Mouse (Mus musculus) layer of hippocampus, adult 8-10 months (tissue): ENCODE results near the gene Tbc1d30. TPM values are rescaled to one million over a fixed set of nuclear protein-coding genes. Genes with fewer than 3 reads are reported as not detected.

Experiments
- DNase-seq, 2 experiments: peaks; one replicate each; pipeline ENCODE4 v3.0.0; 2022; ENCODE audit warnings: low spot score in 2 of 2
- total RNA-seq, 4 experiments: library from RNA; stranded (reverse); gene quantifications; 2 replicates each; pipeline ENCODE4 v1.2.4; 2022

The Tbc1d30 gene
- 10 to 100 TPM; 38.6 to 44.0 (median 40.6) TPM for total RNA-seq

DNA sequence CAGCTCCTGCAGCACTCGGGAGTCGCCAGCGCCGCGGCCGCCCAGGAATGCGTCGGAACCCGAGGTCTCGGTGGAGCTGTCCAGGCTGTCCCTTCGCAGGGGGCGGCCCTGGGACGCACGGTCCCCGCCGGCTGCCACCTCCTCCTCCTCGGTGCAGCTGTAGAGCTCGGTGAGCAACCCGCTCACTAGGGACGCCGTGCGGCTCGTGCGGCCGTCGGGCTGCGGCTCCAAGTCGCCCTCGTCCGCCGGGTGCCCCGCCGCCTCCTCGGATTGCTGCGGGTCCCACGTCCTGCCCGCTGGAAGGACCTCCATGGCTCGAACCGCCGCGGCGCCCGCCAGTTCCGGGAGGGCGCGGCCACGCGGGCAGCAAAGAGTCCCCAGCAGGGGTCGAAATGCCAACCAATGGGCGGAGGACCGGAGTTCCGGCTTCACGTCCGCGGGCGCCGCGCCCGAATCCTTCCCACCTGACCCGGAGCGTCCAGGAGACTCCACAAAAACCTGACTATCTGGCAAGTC lies at the start of gene Tbc1d30:
Gene Tbc1d30 (minus strand): TSS at position 213 of the 516 bp plus-strand sequence.
- no peak for DNase-seq

DNA sequence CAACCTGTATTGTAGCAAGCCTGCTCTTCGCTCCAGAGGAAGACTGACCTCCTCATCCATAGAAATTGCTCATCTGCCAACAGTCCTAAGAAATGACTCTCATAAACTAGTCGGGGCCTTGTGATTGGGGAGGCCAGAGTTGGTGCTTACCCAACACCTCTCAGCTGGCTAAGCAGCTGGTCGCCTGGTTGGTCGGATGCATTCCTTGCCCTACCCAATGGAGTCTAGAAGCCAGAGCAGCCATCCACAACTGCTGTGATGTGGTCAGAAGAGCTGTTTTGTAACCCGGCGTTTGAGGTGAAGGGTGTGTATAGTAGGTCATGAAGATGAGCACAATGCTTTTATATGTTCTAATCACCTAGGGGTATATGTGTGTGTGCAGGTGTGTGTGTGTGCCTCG lies 47.5 kb upstream of the Tbc1d30 start:
- no peak for DNase-seq

- DNase-seq = no peak
Measured at GRCm38 (mm10) chr10:121395542-121396176, 44.6 kb upstream of the Tbc1d30 start.

DNA sequence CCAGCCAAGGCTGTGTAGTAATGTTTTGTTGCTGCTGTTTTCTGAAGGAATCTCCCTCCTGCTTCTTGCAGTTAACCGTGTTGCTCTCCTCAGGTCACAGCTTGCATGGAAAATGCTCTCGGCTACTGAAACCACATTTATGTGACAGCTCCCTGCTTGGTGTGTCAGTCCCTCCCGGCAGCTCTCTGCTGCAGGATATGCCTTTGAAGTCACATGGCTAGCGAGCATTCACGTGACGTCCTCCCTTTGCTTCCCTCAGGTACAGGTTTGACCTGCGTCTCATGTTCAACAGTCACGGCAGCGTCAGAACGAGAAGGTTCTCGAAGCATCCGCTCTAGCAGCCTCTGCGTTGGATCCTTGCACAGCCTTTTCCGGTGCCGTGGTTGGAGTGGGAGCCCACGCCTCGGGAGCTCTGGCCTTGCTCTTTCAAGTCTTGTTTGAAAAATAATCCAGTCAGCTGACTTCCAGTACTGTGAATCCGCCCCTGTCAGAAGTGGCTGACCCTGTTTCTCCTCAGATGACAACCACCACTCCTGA lies 43.8 kb upstream of the Tbc1d30 start:
- no peak for DNase-seq

DNA sequence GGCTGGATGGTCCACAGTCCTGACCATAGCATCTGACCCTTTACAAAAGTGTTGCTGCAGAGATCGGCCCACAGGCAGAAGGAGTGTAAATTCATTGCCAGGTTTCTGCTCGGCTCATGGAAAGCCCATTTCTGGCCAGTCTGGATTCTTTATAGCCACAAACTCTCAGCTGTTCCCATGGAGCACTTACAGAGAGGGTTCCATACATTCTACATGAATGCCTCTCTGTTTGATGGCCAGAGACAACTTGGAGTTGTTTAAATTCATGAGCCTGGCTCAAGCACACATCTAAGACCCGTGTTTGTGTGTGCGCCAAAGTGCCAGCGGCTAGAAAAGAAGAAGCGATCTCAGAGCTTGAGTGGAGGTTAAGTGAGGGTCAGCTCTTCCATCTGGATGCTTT lies 43.2 kb upstream of the Tbc1d30 start:
- no peak for DNase-seq

DNA sequence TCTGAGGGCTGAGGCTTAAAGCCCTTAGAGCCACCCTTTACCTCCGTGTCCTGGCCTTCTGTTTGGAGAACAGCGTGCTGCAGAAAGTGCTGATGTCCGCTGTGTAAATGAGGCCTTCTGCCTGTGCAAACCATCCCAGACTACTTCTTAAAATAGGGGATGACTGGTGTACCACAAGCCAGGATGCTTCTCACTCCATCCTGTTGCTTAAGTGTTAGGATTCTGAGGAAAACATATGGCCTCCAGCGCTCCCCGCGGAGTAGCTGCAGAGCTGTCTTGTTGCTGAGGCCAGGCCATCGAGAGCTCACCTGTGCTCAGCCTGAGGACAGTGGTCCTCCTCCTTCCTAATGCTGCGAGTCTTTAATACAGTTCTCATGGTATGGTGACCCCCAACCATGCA lies 40.8 kb upstream of the Tbc1d30 start:
- DNase-seq = no peak

DNA sequence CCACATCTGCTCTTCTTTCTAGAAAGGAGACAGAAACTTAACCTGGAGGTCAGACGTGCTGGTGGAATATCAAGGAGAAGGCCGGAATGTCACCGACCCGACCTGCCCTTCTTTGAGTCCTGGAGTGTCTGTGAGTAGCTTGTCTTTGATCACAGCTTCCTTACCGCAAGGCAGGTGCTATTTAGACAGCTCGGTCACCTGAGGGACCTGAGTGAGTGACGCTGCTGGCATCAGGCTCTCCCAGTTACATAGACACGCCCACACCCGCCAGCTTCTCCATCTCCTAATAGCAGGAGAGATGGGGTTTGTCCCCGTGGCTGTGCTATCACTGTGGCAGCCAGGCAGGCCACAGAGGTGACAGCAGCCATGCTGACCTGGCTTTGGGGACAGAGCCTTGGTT lies 39.5 kb upstream of the Tbc1d30 start:
- no peak for DNase-seq

DNA sequence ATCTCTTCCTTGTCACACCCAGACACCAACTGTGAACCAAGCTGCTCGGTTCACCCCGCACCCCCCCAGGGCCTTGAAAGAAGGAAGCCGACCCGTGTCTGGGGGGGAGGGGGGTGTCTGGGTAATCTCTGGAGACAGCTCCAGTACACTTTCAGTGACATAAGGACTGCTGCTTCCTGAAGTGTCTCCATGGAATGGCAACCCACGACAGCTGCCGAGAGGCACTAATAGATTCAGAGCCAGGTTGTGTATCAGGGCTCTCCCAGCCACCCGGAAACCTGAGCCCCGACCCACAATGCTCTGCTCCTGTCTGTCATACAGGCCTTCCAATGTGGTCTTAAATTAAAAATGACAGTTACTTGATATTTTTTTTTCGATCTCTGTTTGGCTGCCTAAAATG lies 35.3 kb upstream of the Tbc1d30 start:
- DNase-seq = no peak

GRCm38 (mm10) chr10:121385695-121386094 lies 34.6 kb upstream of the Tbc1d30 start:
- no peak for DNase-seq

DNA sequence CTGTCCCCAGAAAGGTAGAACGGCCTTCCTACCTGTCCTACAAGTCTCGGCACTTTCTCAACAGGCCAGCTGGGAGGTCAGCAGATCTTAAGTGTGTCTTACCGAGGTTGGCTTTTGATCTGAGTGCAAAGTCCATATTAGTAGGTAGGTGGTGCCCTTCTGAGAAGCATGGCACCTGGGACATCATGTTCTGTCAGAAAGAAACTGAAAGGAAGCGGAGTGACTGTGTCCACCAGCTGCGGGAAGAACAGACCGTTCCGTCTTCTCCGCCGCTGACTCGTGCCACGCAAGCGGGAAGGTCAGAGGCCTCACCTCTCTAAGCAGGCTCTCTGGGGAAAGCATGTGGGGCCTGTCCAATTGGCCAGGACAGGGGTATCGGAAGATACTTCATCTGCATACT lies 33.6 kb upstream of the Tbc1d30 start:
- no peak for DNase-seq

- DNase-seq = no peak
Measured at GRCm38 (mm10) chr10:121381280-121381679, 30.2 kb upstream of the Tbc1d30 start.

- no peak for DNase-seq
Measured at GRCm38 (mm10) chr10:121379387-121379786, 28.3 kb upstream of the Tbc1d30 start.

- DNase-seq = no peak
Measured at GRCm38 (mm10) chr10:121376530-121377271, 25.6 kb upstream of the Tbc1d30 start.

DNA sequence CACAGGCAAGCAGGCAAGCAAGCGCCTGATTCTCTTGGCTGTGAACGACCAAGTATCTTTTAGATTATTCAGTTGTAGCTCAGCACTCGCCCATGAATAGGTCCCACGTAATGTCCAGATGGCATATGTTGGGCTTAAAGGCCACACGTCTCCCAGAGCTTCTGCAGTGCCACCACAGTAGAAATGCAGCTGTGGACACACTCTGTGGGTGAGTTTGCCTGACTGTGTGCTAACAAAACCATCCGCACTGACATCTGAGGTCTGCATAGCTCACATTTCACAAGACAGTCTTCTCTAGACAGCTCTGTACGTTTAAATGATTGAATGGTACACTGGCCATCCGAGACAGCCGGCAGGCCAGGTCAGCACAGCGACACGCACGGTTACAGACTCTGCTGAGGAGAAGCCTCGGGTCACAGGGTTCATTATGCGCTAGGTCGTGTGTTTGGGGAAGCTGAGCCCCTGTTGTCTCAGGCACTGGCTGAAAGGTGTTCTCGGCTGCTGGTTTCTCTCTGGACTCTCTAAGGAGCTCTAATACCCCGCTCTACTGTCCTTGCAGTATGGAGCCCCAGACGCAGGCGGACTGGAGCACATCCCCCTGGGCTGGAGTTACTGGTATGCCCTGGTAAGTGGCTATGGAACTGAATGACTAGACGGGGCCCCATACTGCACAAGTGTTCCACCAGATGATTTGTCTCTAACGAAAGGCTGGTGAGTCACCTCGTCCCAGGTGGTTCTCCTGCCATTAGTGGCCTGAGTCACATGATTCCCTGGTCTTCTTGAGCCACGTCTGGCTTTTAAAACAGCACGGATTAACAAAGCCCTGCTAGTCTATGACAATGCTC lies 24.8 kb upstream of the Tbc1d30 start:
- no peak for DNase-seq

- DNase-seq = no peak
Measured at GRCm38 (mm10) chr10:121374693-121375620, 23.9 kb upstream of the Tbc1d30 start.

GRCm38 (mm10) chr10:121374013-121374412 lies 22.9 kb upstream of the Tbc1d30 start:
- DNase-seq = no peak

GRCm38 (mm10) chr10:121370777-121371176 lies 19.7 kb upstream of the Tbc1d30 start:
- no peak for DNase-seq

GRCm38 (mm10) chr10:121368783-121369465 lies 17.8 kb upstream of the Tbc1d30 start:
- no peak for DNase-seq

- DNase-seq = no peak
Measured at GRCm38 (mm10) chr10:121367780-121368179, 16.7 kb upstream of the Tbc1d30 start.

DNA sequence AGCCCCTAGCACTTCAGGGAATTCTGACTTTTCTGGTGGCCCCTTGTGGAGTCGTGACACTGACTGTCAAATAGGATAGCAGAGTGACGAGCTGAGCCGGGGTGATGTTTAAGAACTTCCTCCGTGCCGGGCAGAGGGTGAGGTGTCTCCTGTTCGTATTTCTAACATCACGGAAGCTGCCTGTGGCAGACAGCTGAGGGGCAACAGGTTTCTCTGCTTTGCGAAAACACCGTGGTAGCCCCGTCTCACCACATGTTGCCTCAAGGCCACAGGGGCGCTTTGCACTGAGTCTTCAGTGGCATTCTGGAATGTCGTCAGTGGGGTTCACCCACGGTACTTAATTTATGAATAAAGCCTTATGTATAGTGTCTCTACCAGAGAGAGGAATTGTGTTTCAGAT lies 16.2 kb upstream of the Tbc1d30 start:
- DNase-seq = no peak
